Mouse (Mus musculus) cerebellum, adult (tissue): ENCODE results near the gene Faap100.

Experiments
- ATAC-seq: cut with Nextera tagmentation; 2 replicates; pipeline ENCODE4 v1.9.2; 2017; ENCODE audit warnings: mild to moderate bottlenecking, moderate library complexity, mixed read lengths; ENCODE audit not compliant: insufficient number of reproducible peaks, low FRiP score, low TSS enrichment

Faap100 gene

GRCm38 (mm10) chr11:120377337-120377736 is 1.2 kb downstream of the Faap100 start:
- no peak for ATAC-seq

- no peak for ATAC-seq
Observed at GRCm38 (mm10) chr11:120376302-120377160, 2.0 kb downstream of the Faap100 start.

GRCm38 (mm10) chr11:120375324-120375723 is 3.2 kb downstream of the Faap100 start:
- ATAC-seq = no peak

GRCm38 (mm10) chr11:120373820-120374586 is 4.6 kb downstream of the Faap100 start:
- no peak for ATAC-seq

GRCm38 (mm10) chr11:120373025-120373424 is 5.5 kb downstream of the Faap100 start:
- no peak for ATAC-seq

- ATAC-seq = no peak
Observed at GRCm38 (mm10) chr11:120369656-120370055, 8.9 kb downstream of the Faap100 start.

GRCm38 (mm10) chr11:120366443-120367027 is 12.0 kb downstream of the Faap100 start:
- no peak for ATAC-seq

- ATAC-seq = no peak
Observed at GRCm38 (mm10) chr11:120362891-120363290, 15.7 kb downstream of the Faap100 start.

- no peak for ATAC-seq
Observed at GRCm38 (mm10) chr11:120361295-120361694, 17.3 kb downstream of the Faap100 start, which contains the start of gene Fscn2. Fscn2 (plus strand) TSS chr11:120361534.

- no peak for ATAC-seq
Observed at GRCm38 (mm10) chr11:120360755-120361154, 17.8 kb downstream of the Faap100 start.

- no peak for ATAC-seq
Observed at GRCm38 (mm10) chr11:120360062-120360461, 18.5 kb downstream of the Faap100 start.

- peak; percentile 31; the same call in 1 of the 2 replicates for ATAC-seq
Observed at GRCm38 (mm10) chr11:120359391-120359790, 19.2 kb downstream of the Faap100 start.

- ATAC-seq = no peak
Observed at GRCm38 (mm10) chr11:120357791-120358401, 20.7 kb downstream of the Faap100 start.

GRCm38 (mm10) chr11:120356900-120357299 is 21.7 kb downstream of the Faap100 start:
- ATAC-seq = no peak

GRCm38 (mm10) chr11:120356319-120356840 is 22.2 kb downstream of the Faap100 start:
- ATAC-seq = no peak

- ATAC-seq = no peak
Observed at GRCm38 (mm10) chr11:120355277-120356039, 23.1 kb downstream of the Faap100 start.

- no peak for ATAC-seq
Observed at GRCm38 (mm10) chr11:120354304-120355276, 24.0 kb downstream of the Faap100 start.
